Mouse (Mus musculus): ENCODE results near the gene Usp53.

DNA sequence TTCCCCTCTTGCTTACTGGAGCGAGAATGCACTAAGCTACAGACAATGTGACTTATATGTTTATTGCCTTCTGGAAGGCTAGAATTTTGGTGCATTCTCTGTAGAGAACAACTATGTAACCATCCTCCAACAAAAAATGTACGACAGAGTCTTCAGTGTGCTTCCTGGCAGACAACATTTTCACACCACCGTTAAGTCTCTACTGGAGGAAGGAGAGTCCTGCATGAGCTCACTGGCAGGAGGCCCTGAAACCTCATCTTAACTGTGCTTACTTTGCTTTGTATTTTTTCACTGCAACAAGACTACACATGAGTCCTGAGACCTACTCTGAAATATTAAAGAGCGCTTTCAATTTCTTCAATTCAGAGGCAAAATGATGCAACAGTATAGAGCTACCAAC lies 8.9 kb downstream of the Usp53 start:
- no peak for TF ChIP-seq HCFC1 (IDR thresholded peaks at IDR 0.05; ENCODE audit: borderline replicate concordance, insufficient read depth, low read length)
- TF ChIP-seq CHD2 (IDR thresholded peaks at IDR 0.05; ENCODE audit: low read depth, low read length): no peak
